Mouse (Mus musculus): ENCODE measurements around the gene Vcp.

The Vcp gene

GRCm38 (mm10) chr4:42941396-42941795 is 58.9 kb downstream of the Vcp start:
- DNase-seq = no peak

GRCm38 (mm10) chr4:42933630-42934029 is 66.7 kb downstream of the Vcp start:
- DNase-seq = no peak

- DNase-seq = no peak
These were observed 67.9 kb downstream of the Vcp start for GRCm38 (mm10) chr4:42932229-42932969.
